Mouse (Mus musculus): ENCODE measurements around the gene 2200002D01Rik.
A peak's percentile ranks its signal among the peaks of the same experiment; 100 is the strongest.

Gene 2200002D01Rik

DNA sequence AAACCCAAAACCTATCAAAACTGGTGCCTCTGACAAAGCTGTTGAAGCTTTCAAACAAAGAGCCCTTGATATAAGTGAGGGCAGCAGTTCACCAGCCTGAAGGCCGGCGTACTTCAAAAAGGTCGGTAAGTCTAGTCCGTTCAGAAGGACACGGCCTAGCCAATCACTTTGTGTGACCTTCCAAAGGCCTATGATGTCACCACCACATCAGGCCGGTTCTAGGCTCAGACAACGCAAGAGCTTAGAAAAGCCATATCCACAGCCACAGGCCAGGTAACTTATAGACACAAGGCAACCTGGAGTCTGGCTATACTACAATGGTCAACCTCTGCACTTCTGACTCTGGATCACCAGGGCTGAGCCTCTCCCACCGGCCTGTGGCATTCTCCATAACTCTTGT is 31.7 kb upstream of the 2200002D01Rik start:
- no peak for DNase-seq (ENCODE audit: low spot score in 2 of 2)

DNA sequence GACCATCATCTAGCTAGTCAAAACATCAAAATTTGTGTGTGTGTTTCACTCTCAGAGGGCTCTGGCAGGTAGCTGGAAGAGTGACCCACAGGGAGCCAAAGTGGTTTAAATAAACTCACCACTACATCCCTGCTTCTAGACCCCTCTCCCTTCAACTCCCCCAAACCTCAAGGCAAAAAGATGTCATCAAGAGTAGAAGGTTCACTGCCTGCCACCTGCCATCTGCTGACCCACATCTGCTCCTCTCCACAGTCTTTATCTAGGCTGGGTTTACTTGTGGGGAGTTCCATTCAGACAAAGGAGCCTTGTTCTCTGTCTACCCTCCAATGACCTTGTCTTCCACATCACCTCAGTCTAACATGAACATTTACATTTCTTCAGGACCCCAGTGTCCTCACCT is 31.0 kb upstream of the 2200002D01Rik start:
- no peak for DNase-seq (ENCODE audit: low spot score in 2 of 2)

DNA sequence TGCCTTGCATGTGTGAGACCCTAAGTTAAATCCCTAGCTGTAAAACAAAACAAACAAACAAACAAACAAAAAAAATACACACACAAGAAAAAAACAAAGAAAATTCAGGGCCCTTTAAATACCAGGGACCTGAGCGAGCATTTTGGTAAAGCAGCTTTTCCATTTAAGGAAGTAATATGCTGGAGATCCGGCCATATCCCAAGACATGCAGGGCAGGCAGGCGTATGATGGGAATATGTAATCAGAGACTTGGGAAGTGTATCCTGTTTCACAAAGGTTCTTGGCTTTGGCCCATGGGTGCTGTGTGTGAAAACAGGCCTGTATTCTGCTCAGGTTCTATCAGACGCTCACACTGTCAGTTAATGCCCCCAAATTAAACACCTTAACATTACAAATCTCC is 29.2 kb upstream of the 2200002D01Rik start:
- DNase-seq (ENCODE audit: low spot score in 2 of 2), result no peak

DNA sequence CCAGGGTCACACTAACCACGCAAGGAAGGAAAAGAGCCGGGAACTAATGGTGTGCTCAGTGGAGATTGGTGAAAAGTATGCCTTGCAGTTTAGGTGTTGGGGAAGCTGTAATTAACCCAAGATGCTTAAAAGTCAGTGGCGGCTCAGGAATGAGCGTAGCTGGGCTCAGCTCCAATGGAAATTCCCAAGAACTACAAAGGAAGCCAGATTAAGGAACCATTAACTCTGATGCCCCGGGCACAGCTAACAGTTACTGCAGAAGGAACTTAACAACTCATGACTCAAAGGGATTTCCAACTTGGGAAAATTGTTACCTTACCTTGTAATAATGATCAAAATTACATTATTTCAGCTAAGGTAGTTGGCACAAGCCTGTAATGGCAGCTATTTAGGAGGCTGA is 28.4 kb upstream of the 2200002D01Rik start:
- DNase-seq (ENCODE audit: low spot score in 2 of 2), result no peak

DNA sequence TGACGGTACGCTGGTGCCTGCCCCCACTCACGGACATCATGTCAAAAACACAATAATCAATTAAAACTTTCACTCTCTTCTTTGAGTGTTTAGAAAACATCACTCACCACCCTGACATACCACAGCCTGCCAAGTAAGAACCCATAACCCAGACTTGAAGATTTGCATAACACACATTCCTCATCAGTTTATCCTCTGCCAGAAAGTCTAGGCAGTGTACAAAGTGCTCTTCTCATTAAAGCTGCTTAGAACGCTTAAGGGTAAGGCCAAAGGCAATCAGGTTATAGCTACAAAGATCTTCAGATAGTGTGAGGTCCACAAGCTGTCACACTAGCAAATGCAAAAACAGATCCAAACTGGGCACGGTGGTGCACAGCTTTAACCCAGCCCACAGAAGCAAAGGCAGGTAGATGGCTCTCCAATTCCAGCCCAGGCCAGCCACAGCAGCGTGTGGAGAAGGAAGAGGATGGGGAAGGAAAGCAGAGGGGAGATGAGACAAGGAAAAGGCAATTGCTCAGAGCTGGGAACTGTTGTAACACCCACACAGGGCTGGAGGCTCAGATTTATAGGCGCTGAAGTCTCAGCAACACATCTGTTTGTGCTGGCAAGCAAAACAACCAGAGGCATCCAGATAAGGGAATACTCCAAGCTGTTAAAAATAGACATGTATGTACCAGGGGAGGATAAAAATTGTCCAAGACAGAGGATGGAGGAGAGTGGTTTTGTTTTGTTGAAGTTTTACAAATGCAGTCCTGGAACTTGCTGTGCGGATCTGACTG is 23.6 kb upstream of the 2200002D01Rik start:
- no peak for DNase-seq (ENCODE audit: low spot score in 2 of 2)

DNA sequence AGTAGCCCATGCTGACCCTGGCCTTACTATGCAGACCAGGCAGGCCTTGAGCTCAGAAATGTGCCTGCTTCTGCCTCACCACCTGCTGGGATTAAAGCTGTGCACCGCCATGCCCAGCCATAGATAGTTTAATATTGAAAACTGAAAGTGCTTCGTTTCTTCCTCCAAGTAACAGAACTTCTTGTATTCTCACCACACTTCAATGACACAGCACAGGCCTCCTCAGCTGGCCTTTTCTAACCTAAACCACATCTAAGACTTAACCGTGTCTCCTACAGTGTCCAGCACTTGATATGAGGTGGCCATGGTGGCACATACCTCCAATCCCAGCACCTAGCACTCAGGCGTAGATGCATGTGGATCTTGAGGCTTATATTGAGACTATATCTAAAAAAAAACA is 22.2 kb upstream of the 2200002D01Rik start:
- DNase-seq (ENCODE audit: low spot score in 2 of 2), result no peak

DNA sequence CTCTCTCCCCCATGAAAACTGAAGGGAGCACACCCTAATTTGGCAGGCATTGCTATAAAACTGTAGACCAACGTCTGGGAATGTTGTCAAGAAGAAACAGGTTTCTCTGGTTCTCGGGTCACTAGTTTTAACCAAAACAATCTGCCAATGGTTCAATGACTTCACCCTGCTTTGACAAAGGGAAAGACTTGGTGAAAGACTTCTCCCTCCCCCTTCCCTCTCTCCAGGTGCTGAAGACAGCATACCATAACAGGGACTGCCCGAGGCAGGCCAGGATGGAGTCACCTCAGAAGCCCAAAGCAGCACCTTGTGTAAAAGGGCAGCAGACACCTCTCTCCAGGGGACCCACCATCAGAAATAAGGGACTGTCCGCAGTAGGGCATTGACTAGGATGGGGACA is 18.7 kb upstream of the 2200002D01Rik start:
- no peak for DNase-seq (ENCODE audit: low spot score in 2 of 2)

DNA sequence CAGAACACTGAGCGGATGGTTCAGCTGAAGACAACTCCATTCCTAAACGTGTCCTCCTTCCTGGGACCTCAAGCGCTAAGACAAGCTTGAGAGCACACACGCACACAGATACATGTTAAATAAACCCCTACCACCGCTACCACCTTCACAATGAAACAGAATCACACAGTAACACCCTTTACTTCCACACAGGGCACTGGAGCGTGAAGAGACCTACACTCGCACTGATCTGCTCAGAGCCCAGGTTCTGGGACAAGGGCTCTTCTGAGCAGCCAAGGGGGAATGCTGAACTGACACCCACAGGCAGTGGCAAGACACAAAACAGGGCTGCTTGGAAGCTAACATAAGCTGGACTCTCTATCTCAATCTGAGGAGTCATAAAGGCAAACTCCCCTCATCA is 17.4 kb upstream of the 2200002D01Rik start:
- no peak for DNase-seq (ENCODE audit: low spot score in 2 of 2)

DNA sequence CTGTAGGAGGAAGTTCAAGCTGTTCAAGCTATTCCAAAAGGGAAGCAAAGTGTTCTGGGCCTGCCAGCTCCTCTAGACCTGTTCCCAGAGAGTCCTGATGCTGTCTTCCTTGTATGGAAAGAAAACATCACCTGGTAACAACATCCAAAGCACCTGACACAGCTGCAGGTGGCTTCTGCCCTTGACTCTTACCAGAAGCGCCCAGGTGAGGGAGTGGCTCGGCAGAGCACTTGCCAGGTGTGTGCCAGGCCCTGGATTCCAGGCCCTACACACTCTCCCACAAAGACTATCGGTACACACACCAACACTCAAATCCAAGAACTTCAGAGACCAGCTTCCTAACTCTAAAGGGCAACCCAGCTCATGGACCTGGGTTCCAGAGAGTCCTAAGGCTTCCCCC is 15.6 kb upstream of the 2200002D01Rik start:
- DNase-seq (ENCODE audit: low spot score in 2 of 2), result no peak

DNA sequence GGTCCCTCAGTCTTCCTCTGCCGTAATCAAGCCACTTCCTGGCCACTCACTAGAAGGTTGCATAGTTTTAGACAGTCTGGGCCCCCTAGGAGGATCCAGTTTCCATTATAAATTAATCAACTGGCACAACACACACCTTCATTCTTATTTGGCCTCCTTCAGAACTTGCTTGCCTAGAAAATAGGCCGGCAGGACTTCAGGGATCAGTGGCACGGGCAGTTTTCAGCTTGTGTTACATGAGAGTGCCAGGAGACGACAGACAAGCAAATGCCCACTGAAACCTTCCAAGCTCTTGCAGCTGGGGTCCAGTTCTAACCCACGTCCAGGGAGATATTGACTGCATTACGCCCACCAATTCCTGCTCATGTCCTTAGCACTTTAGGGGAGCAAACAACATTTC is 13.9 kb upstream of the 2200002D01Rik start:
- DNase-seq (ENCODE audit: low spot score in 2 of 2), result no peak

DNA sequence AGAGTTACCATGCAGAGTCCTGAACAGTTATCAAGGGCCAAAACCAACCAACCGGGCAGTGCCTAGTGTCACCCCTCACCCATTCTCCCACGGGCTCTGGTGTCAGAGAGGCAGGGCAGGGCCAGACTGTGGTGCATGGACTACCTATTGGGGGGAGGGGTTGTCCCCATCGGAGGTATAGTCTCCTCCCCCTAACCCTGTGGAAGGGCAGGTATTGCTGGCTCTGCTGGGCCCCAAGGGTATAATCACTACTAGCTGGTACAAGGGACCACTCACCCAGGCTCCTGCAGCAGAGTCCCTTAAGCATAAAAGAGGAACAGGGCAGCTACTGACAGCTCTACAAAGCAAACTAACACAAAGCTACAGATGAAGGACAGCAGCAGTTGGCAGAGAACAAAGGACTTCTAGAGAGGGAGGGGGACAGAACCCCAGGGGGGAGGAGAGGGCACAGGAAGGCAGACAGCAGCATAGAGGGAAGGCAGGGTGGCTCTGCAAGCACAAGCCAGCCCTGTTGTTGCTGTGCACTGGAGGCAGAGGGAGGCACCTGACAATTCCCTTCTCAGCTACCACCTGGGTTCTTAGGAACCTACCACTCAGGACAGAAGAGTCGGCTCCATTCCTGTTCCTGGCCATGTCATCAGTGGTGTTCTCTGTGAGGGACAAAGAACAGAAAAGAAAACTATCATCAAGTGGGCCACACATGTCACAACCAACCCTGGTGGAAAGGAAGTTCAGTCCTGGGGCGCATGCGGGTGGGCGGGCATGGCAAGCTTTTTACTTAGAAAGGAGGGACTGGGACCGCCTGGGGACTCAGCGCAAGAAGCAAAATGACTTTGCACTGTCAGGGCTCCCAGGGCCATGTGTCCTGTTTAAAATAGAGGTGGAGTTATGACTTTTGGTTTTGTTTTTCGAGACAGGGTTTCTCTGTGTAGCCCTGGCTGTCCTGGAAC is 11.8 kb upstream of the 2200002D01Rik start:
- DNase-seq (ENCODE audit: low spot score in 2 of 2), result no peak

DNA sequence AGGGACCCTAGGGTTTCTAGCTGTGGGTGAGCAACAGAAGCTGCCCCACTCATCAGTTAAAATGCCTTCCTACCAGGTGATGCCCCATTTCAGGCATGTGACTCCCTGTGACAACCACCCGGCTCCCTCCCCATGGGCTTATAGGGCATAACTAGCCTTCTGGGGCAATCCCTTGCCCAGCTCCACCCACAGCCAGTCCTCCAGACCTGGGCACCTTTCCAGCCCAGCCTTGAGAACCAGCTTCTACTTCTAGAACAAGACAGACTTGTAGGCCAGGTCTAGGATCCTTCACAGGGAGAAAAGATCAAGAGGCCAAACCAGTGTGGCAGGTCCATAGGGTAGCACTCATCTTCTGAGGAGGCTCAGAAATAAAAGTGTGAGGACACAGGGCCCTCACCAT is 9.1 kb upstream of the 2200002D01Rik start:
- DNase-seq (ENCODE audit: low spot score in 2 of 2), result no peak

DNA sequence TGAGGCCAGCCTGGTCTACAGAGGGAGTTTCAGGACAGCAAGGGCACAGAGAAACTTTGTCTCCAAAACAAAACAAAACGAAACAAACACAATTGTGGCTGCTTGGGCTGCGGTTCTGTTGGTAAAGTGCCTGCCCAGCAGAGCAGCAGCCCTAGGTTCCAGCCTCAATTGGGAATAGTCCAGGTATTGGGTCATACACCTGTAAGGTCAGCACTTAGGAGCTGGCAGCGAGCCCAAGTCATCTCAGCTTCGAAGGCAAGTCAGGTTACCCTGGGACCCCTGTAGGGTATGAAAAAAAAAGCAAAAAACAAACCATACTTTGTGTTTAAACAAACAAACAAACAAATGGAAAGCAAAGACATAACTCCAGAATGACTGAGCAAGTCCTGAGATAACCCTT is 7.6 kb upstream of the 2200002D01Rik start:
- no peak for DNase-seq (ENCODE audit: low spot score in 2 of 2)

DNA sequence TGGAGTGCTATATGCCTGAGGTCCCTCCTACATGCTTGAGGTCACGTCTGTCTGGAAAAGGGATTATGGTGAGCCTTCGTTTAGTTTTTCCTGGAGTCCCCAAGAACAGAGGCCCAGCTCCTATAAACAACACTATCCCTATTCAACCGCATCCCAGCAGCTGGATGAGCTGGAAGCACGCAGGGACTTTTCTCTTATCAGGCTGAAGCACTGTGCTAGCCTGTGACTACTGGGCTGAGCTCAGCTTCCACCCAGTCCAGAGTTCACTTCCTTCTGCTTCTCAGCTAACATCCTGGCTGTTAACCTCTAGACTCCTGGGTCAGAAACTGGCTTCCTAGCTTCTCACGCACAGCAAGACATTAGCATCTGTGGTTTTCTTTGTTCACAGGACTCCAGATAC is 5.6 kb upstream of the 2200002D01Rik start:
- no peak for DNase-seq (ENCODE audit: low spot score in 2 of 2)

DNA sequence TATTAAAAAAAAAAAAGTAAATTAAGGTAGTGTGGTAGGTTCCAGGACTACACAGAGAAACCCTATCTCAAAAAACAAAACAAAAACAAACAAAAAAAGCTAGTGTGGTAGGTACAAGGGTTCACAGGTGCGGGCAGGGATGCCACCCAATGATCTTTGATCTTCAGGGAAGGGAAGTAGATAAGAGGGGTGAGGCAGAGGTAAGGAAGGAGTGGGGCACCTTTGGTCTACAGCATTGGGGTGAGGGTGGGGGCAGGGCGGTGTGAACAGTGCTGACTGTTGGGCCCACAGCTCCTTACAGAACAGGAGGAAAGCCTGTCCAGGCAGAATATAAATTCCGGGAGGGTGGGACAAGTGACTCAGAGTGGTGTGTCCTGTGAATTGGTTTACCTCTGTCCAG is 2.9 kb upstream of the 2200002D01Rik start:
- DNase-seq (ENCODE audit: low spot score in 2 of 2), result no peak

DNA sequence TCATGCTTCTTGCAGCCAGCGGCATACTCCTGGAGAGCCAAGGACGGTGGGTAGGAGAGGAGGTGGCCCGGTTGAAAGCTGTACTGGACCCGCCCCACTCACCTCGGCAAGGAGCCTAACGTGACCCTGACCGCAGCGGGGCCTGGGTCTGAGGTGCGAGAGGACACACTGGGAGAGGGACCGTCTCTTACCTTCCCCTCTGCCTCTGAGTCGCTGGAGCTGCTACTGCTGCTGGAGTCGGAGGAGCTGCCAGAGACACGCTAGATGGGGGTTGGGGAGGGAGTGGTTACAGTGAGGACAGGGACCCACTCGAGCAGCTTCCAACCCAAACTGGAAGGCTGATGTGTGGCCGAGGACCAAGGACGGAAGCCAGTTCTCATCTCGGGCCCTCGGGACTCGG is 560 bp downstream of the 2200002D01Rik start:
- DNase-seq (ENCODE audit: low spot score in 2 of 2), result no peak

DNA sequence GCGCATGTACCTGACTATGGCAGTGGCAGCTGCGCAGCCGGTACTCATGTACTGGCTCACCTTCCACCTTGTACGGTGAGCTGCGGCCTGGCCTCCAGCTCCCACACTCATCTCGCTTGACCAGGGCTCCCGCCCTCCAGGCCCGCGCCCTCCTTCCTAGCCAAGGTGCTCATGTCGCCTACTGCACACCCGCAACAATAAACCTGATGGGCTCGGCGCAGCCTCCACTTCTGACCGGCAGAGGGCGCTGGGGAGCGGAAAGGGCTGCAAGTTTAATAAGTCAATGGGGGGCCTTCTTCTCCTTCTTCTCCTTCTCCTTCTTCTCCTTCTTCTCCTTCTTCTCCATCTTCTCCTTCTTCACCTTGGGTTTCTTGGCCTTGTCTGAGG is 959 bp downstream of the 2200002D01Rik start:
- peak in 1 of 2 experiments; percentile 68 for DNase-seq (ENCODE audit: low spot score in 2 of 2)

DNA sequence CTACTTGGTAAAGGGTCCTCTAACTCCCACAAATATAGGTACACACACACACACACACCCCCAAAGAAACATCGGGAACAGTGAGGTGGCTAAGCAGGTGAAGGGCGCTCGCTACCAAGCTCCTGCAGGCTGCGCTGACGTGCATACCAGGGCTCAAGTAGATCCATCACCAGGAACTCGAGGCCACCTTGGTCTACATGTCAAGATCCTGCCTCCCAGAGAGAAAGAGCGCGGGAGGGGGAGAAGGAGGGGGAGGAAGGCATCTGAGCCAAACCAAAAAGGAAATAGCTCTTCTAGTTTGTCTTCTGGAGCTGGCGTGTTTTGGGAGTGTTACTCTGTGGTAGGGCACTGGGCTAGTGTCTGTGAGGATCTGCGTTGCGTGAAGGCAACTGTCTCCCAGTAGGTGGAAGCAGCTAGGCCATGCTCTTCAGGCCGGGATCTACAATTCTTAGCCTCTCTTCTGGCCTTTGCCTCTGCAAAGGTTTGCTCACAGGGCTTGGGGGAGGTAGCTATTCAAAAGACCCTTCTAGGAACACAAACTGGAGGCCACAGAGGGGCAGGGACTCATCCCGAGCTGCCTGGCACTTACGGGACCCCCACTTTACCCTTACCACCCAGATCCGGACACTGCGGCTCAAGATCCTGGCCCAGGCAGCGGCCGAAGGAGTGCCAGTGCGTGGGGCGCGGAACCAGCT is 1.5 kb downstream of the 2200002D01Rik start:
- DNase-seq (ENCODE audit: low spot score in 2 of 2), result no peak

DNA sequence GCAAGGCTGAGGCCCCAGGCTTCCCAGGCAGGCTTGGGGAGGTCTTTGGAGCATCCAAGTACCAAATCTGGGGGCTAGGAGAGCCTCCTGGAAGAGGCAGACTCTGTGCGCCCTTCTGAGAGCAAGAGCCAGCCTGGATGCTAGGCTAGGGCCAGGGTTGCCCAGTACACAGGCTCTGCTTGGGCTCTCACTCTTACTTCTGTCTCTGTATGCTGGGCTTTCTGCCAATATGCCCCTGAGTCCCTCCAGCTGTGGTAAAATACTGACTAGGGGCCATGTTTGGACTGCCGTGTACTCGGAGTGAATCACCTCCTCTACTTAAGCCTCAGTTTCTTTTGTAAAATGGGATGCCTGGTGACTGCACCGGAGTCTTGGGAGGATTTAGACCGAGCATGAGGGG is 2.3 kb downstream of the 2200002D01Rik start:
- DNase-seq (ENCODE audit: low spot score in 2 of 2), result no peak

DNA sequence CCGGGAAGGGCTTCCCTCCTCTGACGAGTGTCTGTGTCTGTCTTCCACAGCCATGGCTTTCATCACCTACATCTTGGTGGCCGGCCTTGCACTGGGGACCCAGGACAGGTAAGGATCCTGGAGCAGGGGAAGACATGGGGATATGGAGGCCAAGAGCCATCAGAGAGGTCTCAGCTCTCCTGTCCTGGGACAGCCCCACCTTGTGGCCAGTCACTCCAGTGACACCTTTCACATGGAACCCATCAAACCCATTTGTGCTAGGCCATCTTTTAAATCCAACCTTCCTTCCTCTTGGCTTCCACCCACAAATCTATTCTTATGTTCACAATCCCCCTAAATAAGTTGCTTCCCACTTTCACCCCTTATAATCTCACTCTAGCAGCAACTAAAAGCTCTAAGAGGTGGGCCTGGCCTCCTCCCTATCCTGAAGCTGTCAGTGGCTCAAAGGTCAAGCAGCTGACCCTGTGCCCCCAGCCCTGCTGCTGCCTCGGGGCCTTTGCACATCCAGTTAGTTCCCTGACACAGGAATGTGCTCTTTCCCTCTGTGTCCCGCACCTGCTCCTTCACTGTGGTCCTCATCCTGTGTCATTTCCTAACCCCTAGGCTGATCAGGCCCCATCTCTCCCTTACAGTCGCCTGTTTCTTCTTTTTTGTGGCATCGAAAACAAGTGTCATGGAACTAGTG is 3.4 kb downstream of the 2200002D01Rik start:
- DNase-seq (ENCODE audit: low spot score in 2 of 2), result no peak

DNA sequence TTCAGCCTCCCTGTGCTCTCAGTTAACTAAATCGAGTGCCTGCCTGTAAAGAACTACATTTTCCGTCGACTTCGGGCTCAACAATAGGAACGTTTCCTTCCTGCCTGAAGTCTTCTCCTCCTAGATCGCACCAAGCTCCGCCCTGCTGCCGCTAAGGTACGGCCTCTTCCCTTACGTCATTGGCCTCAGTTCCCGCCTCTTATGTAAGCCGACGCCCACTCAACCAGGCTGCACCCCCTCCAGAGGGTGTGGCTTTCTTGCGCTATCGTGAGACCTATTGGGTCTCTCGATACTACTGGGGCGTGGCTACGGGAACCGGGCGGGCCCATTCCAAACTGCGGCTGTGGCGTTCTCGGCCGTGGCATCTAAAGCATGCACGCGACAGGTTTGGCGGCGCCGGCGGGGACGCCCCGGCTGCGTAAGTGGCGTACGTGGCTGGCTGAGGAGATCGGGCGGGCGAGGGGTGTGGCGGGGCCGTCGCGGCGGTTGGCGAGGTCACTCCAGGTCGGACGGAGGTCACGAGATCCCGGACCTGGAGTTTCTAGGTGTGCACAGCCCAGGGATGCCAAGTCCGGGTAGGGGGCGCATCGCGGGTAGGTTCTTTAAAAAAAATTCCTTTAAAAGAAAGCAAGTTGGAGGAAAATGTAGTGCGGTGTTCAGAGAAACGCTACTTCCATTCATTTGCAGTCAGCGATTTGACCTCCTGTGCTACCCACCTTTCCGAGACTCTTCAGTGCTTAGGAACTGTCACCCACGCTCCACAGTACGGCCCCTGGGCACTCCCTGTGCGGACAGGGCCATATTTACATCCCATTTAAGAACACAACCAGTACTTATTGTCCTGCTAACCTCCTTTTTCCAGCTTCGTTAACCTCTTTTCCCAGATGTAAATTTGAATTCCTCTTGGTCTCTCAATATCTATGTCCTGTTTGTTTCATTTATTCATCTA is 10.0 kb downstream of the 2200002D01Rik start, which contains the start of gene Yif1b:
Gene Yif1b (plus strand): TSS at position 311 of the 949 bp plus-strand sequence.
- peak; percentile 96 to 97 for DNase-seq (ENCODE audit: low spot score in 2 of 2)
